Mouse (Mus musculus) natural killer cell, adult 2 months (primary cell): ENCODE results near the gene Ddx49.

ENCODE experiments used
- DNase-seq, 2 experiments: peaks; one replicate each; pipeline ENCODE4 v3.0.0; 2022; ENCODE audit warnings: low spot score in 2 of 2

Gene Ddx49

DNA sequence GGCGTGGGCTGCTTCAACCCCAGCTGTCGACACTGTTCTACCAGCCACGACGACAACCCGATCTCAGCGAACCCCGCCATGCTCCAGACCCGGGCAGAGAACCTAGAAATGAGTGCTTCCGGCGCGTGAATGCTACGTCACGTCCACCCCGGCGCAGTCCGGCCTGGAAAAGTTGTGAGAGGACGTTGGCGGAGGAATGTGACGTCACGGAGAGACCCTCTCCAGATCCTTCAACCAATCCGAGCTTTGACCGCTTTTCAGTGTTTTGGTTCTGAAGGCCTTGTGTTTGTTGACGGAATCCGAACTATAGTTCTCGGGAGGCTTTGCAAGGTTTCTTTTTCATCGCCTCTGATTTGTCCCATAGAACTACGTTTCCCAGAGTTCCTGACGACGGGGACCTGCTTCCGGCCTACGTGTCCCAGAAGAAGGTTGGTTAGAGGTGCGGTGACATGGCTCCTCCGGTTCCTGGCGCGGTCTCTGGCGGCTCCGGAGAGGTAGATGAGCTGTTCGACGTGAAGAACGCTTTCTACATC lies at the start of gene Ddx49, which contains the start of gene Cope:
Ddx49 (minus strand) TSS at position 132 of the 533 bp plus-strand sequence.
Cope (plus strand) TSS at position 161 of the 533 bp plus-strand sequence.
- peak; percentile 89 to 91 for DNase-seq

DNA sequence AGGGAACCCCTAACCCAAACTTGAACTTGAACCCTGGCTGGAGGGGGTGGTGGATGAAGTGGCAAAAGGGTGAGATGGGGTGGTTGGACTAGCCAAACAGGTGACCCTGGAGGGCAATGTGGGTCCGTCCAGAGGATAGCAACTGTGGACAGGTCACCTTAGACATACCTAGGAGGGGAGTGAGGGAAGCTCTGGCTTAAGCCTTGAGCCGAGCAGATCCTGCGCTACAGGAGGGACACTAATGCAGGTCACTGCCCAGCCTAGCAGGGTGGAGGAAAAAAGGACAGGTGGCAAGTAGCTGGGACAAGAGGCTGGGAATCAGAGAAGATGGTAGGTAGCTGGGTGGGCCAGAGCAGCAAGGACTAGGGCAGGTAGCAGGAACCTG lies 49.7 kb upstream of the Ddx49 start:
- DNase-seq, result no peak

DNA sequence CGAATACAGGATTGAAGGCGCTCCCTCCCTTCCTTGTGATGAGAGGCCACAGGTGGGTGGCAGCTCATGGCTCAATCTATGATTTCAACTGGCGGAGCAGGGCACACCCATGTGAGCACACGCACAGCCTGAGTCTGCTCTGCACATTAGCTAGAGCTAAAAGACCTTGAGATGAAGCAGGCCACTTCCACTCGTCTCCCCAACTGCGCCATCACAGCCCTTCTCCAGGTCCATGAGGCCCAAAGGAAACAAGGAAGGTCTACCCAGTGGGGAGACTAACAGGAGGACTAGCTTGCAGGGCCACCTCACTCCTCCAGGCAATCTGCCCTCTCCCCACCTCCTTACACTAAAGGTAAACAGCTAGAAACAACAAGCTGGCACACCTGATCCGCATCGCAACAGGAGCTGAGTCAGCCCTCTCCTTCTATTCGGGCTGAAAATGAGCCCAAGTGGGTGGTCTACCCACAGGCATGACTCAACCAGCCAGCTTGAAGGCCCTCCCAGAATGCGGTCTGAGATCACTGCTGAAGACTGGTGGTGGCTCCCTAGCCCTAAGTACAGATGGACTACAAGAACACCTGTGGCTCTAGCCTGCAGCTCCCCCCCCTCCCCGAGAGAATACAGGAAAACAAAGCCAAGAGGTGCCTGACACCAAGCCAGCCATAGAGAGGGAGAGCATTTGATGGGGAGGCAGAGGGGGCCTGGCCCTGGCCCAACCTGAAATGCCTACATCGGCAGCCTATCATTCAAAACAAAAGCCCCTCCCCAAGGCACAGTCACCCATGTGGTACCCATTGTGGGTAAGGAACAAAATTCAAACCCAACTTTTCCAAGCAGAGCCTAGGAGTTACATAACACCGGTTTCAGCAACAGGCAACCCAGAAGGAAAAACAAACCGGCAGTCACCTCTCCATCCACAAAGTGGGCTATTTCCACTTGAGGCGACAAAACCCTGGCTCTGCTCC lies 49.0 kb upstream of the Ddx49 start:
- DNase-seq, result no peak

DNA sequence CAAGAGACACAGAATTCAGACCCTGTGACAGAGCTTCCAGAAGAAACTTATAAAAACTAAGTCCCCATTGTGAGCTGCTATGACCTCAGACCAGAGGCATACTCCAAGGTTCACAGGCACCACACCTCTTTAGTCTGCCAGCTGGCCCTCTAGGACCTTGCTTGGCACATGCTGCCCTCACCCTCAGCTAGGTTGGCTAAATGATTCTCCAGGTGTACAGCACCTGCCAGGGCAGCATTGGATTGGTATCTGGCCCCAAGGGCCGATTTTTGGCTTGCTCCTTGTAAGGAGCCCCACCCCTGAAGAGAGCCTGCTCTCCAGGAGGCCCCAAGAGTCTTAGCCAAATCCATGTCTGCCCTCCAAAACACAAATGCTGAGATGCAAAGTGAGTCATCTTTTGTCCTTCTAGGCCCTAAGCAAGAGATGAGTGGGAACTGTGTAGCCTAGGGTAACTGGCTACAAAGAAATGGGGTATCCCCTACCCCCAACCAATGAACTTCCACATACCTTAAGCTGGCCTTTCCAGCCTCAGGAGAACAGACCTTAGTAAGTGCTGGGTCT lies 45.7 kb upstream of the Ddx49 start:
- DNase-seq, result no peak

DNA sequence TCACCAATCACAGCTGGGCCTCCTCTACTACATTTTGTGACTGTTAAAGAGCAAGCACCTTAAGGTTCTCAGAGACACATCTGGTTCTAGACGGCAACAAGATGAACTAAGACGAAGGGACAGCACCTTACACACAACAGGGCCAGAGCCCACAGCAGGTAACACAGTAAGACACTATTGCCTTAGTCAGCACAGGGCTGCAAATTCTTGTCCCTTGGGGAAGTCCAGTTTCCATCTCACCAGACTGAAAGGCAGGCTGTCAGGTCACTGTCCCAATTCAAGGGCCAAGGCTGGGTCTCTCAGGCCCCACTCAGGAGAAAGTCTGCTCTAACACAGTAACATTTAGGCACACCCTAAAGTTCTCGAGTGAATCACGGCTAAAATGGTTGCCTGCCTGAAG lies 45.2 kb upstream of the Ddx49 start:
- DNase-seq, result no peak

DNA sequence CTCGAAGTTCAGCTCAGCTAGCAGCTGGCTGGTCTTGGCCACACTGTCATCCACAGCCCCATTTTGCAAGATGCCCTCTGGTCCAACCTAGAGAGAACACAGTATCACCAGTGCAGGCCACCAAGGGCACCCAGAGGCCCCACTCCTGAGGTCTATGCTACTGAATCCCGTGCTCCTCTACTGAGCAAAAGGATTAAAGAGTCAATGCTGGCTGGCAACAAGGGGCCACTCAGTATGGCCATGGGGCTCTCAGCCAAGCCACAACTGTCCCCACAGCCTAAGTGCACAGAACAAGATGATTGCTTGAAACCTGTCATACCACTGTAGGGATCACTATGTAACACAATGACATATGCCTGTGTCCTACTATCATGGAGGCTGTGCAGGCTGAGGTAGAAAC lies 42.0 kb upstream of the Ddx49 start:
- no peak for DNase-seq

DNA sequence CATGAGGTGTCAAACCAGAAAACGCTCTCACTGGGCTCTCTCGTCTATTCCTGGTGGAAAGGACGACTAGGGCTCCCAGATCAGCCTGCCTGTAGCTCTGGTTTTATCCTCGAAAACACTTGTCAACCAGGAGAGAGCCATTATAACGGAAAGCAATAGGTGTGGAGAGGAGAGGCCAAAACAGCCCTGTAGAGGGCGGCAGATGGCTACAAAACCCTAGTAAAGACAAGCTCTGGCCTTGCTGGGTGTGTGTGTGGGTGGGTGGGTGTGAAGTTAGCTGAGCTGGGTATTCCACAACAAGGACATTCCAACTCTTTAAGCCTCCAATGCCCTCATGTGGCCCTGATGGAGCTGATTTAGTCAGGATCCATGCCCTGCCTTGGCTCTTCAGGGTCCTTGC lies 41.4 kb upstream of the Ddx49 start:
- peak; percentile 36 to 39 for DNase-seq

DNA sequence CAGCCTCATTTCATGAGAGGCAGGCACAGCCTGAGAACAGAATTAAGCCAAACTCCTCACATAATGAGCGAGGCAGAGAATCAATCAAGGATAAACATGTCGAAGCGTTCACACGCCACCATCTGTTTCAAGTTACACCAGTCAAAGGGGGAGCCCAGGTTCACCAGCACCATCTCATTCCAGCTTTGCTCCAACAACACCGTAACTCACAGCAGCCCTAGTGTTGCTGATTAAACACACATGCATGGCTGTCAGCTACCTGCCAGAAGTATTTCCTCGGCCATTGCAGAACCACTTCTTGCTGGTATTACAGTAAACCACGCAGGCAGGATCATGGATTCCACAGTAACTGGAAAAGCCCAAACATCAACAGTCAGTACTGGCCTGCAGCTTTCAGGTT lies 40.8 kb upstream of the Ddx49 start:
- no peak for DNase-seq

DNA sequence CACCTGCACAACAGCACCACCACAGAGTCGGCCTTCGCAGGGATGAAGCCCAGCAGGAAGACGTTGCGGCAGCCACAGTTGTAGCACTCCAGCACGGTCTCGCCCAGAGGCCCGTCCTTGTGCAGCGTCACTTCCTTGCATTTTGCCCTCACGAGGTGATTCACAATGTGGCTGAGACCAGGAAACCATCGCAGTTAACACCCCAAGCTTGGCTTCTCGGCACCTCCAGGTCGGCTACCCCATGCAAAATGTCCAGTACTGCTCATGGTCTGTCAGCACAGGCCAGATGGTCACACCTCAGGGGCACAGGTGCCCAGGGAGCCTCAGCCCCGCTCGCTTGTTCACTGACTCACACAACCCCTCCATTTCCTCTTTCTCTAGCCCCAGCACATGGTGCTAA lies 39.7 kb upstream of the Ddx49 start:
- peak; percentile 82 to 93 for DNase-seq

DNA sequence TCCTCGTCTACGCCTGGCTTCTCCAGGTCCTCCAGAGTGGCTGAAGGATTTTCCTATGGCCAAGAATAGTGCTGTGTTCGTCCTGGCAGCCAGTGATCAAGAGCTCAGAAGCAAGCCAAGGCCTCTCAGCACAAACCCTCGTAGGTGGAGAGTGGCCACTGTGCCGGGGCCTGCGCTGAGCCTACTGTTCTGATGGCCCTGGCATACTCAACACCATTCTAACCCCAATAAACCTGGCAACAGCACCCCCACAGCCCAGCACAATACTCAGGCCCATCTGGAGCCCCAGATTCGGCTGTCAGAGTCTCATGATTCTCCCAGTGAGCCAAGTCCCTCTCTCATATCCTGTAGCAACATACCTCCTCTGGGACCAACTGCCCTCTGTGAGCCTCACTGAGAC lies 38.4 kb upstream of the Ddx49 start:
- DNase-seq, result no peak

DNA sequence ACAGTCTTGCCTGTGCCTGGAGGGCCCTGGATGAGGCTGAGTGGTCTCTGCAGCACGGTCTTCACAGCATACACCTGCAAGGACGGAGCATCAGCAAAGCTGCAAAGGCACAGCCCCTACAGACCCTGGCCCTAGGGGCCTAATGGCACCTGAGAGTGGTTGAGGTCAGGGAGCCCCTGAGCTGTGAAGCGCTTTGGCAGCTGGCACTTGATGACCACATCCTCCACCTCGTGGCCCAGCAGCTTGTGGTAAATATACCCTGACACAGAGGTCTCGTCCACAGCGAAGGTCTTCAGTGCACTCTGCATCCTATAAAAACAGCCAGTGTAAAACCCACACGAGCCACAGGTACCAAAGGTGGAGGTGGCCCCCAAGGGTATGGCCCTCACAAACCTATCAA lies 36.6 kb upstream of the Ddx49 start:
- peak; percentile 64 to 79 for DNase-seq

DNA sequence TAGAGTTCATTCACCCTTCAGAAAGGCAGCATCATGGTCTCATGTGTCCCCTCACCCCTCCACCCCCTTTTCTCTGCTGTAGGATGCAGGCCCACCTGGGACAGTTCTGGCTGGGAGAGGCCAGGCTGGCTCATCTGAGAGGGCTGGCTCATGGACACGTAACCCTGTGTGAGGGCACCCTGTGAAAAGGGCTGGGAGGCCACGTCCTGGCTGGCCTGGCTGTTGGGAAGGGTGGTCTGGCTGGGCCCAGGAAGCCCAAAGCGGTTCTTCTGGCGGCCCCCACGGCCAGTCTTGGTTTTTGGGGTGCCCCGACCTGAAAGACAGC lies 30.6 kb upstream of the Ddx49 start:
- DNase-seq, result no peak

DNA sequence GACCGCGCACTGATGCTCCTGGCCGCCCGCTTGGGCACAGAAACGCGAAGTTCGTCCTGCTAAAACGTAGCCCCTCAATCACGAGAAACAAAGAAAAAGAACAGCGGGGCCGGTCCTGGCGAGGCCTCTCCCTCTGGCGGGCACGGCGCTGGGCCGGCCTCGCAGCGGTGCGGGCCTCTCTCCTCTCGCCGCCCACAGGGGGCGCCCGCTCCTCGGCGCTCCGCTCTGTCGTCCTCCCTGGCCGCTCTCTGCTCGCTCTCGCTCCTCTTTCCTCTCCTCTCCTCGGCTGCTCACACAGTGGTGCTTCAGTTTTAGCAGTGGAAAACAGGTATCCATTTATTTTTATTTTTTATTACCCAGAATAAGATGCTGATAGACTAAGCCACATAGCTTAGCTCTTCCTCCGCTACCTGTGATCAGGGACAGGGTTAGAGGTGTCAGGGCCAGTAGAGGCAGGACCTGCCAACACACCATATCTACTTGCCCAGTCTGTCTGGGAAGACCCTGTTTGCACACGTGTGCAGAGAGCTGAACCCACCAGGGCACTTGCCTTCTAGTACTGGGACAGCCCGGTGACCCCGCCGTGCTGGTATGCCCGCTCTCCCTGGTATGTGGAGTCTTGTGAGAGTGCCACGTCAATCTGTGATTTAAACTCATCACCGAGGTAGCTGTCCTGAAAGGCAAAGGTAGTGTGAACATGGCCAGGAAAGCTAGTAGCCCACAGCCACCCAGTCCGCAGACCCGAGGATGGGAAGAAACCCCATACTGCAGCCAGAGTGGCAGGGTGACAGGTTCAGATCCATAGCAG lies 30.0 kb upstream of the Ddx49 start:
- DNase-seq, result no peak

DNA sequence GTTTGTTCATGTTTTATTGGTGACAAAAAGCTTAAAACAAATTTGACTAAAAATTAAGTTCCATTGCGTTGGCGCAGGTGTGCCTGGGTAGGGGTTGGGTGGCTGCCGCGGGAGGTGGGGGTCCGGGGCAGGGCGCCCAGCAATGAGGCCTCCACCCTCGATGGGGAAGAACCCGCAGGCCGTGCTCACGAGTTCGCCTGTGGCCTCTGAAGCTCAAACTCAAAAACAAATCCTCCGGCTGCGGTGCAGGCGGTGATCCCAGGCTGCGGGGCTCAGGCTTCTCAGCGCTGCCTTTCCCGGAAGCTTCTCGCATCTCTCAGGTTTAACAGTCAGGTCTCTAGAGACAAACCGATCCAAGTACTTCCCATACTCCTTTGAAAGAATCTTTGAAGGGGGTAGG lies 29.2 kb upstream of the Ddx49 start:
- no peak for DNase-seq

DNA sequence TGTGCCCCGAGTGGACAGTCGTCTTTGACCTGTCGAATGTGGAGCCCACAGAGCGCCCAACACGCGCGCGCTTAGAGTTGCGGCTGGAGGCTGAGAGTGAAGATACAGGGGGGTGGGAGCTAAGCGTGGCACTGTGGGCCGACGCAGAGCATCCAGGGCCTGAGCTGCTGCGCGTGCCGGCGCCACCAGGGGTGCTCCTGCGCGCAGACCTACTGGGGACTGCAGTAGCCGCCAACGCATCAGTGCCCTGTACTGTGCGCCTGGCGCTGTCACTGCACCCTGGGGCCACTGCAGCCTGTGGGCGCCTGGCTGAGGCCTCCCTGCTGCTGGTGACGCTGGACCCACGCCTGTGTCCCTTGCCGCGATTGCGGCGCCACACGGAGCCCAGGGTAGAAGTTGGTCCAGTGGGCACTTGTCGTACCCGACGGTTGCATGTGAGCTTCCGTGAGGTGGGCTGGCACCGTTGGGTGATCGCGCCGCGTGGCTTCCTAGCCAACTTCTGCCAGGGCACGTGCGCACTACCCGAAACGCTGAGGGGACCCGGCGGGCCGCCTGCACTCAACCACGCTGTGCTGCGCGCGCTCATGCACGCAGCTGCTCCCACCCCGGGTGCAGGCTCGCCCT lies 28.6 kb upstream of the Ddx49 start:
- no peak for DNase-seq

DNA sequence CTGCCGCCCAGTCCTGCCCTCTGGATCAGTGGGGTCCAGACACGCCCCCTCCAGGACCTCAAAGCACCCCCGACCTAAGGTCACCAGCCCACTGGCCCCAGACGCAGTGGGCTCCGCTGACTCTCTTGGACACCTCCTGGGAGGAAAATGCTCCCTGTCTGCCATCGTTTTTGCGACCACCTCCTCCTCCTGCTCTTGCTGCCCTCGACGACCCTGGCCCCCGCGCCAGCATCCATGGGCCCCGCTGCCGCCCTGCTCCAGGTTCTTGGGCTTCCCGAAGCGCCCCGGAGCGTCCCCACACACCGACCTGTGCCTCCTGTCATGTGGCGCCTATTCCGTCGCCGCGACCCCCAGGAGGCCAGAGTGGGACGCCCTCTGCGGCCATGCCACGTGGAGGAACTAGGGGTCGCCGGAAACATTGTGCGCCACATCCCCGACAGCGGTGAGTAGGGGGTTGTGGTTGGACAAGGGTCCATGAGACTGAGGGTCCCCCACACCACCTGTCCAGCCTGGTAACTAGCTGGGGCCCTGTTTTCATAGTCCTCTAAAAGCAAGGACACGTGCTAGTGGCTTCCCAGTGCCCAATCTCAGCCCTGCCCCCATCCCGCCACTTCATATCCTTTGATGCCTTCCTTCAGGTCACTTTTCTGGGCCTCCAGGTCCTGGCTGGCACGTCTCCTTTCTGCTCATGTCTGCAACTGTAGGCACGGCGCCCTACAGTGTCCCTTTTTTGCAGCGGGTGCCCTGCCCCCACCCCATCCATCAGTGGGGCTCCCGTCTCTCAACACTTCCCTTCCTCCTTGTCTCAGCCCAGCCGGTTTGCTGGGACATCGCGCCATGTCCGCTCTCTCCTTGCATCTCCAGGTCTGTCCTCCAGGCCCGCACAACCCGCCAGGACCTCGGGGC lies 27.8 kb upstream of the Ddx49 start:
- no peak for DNase-seq

DNA sequence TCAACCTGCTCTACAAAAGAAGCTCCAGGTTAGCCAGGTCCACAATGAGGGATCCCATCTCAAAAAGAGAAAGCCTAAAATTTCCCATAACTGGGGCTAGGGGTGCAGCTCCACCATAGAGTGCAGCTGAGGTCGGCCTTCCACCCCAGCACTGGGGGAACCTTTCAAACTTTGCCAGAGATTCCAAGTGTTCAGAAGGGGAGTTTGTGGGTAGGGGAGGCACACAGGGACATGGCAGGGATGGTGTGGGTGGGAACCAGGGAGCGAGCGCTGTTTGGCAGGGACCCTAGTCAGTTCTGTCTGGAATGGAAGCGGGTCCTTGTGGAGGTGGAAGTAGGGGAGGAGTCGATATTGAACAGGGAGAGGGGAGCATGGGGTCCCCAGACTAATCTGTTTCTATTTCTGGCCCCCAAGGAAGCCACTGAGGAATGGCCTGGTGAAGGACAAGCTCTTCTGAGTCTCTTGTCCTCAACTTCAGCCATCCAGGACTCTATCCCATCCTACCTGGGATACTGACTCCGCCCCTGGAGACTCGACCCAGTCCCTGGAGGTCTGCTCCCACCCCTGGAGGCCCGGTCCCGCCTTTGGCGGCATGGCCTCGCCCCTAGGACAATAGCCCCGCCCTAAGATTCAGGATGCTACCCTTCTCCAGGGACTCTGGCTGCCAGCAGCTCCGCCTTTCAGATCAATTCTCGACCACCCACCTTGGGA lies 27.0 kb upstream of the Ddx49 start, which contains the start of gene Gdf1:
Gdf1 (plus strand) TSS at position 694 of the 711 bp plus-strand sequence.
- DNase-seq, result no peak

DNA sequence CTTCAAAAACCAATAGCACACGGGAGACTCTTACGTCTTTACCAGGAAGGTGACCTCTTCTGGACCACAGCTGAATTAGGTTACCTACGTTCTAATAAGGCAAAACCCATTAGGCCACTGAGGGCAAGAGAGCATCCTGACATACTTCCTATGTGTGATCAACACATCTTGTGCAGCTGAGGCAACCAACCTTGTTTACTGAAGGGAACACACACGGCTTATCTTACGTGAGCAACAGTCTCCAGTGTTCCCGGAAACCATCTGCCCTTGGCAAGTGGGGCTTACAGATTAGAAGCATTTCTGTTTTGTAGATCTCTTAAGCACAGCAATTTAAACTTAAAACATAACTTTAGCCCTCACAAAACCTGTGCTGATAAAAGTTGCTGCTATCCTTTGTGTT lies 25.2 kb upstream of the Ddx49 start:
- no peak for DNase-seq

DNA sequence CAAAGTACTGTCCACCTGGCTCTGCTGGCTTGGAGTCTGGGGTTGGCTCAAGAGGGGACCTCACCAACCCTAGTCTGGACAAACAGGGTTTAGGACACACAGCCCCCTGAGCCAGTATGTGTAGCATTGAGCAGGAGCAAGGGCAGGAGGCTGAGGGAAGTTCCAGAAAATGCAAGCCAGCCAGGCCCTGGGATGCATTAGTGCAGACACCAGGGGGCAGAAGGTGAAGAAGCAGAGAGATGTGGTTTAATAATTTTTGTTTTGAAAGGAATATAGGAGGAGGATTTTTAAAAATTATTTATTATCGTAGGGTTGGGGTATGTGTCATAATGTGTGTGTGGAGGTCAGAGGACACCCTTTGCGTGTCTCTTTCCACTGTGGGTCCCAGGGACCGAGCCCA lies 21.4 kb upstream of the Ddx49 start:
- DNase-seq, result no peak

DNA sequence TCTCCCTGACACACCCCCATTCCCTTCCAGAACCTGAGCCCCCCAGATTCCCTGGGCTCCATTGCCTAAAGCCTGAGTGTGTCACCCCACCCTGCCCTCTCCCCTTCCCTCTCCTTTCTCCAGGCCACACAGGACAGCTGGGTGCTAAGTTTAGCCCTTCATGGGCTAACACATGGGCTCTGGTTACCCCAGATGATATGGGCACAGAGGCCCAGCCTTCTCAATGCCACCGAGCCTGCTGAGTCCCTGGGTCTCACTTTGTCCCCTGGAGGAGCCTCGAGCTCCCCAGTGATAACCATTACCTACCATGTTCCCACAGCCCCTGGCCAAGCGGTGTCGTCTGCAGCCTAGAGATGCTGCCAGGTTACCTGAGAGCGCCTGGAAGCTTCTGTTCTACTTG lies 15.6 kb upstream of the Ddx49 start:
- no peak for DNase-seq
